Mouse (Mus musculus) olfactory bulb, adult 2 months (tissue): ENCODE data around the gene Ptprf.

Experiments used
- CTCF ChIP-seq: fragments of 200-500 bp; IDR thresholded peaks from 2 replicates; pipeline ENCODE4 v1.5.1; 2012; ENCODE audit warnings: low read depth, mild to moderate bottlenecking, low read length, moderate library complexity; ENCODE audit not compliant: insufficient read depth
- POLR2A ChIP-seq: fragments of 200-500 bp; IDR thresholded peaks from 2 replicates; pipeline ENCODE4 v1.6.1; 2012; ENCODE audit warnings: mild to moderate bottlenecking, low read depth, low read length, moderate library complexity; ENCODE audit not compliant: insufficient read depth

DNA sequence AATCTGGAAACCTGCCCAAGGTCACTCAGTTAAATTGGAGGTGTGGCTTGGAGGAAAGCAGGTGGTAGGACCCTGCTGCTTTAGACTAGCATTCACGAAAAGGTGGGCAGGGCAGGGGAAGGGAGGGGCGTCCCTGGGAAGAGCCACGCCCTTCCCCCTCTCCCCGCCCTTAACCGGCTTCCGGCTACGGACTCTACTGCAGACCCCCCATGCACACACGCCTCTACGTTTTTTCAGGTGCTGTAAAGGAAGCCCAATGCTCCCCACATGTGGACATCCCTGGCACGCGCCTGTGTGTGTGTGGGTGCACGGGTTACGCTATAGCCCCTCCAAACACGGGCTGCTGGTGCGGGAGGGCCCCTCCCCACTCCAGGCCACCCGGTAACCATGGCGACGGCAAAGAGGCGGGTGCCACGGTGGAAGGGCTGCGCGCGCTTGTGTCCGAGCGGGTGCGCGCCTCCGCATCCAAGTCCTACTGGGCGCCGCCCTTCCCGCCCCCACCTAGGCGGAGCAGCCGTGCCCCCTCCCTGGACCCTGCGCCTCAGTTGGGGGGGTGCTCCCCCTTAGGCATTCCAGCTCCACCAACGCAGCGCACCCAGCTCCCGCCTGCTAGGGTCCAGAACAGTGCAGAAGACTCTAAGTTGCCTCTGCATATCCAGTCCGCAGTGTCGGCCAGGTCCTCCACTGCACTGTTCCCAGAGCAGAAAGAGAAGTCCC, 30.5 kb downstream of the Ptprf start:
- no peak for TF ChIP-seq CTCF
- TF ChIP-seq POLR2A = no peak
